Mouse (Mus musculus): ENCODE results near the gene Catsper3. TPM values are rescaled to one million over a fixed set of nuclear protein-coding genes. Genes with fewer than 3 reads are reported as not detected.

Gene Catsper3
- not detected for polyA plus RNA-seq (2017; shearing (Covaris generic))

DNA sequence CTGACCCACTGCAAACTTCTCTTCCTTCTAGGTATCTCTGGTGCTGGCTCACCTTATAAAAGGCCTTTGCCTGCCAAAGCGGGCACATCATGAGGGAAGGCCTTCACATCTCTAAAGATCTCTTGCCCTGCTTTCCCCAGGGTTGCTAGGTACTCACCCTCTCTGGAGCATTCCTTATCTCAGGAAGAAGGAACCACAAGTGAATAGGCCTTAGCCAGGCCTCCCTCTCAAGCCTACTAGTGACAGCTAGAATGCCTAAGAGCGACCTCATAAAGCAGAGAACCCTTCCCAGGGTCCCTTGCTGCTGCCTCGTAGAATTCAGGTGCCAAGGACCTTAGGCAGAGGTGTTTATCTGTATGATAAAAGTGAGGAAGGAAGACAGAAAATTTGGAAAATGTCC lies at the start of gene Catsper3:
Gene Catsper3, plus strand, starts transcription at position 301 of the 400 bp plus-strand sequence.

DNA sequence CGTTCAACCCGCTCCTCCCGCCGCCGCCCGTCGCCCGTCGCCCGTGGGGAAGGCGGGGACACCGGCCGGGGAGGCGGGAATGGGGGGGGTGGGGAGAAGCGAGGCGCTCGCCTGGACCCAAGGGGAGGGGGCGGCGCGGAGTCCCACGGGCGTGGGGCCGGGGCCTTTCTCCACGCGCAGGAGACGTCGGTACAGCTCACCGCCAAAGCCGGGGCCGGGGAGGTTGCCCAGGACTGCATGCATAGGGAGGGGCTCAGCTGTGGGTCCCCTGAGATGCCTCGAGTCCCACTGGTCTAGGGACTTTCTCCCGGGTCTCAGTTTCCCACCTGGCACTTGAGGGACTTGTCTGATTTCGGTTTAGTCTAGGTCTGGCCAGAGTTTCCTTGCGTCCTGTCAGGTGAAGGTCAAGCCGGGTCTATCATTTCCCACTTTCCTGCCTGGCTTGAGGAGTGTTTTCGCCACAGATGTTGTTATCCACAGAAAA lies 51.8 kb downstream of the Catsper3 start, which contains the start of gene Pitx1:
Gene Pitx1, minus strand, starts transcription at position 51 of the 484 bp plus-strand sequence.

Other genes starting within 250 kb of the Catsper3 start
- gene Ddx41, start 247.9 kb upstream of the Catsper3 start, polyA plus RNA-seq (2017; shearing (Covaris generic)), result 101 TPM
- gene Fam193b, start 213.4 kb upstream of the Catsper3 start, polyA plus RNA-seq (2017; shearing (Covaris generic)), result 30.0 TPM
- 296 TPM for gene Tmed9, start 210.8 kb upstream of the Catsper3 start, polyA plus RNA-seq (2017; shearing (Covaris generic))
- 49.6 TPM for gene B4galt7, start 184.7 kb upstream of the Catsper3 start, polyA plus RNA-seq (2017; shearing (Covaris generic))
- 36.6 TPM for gene Caml, start 161.6 kb upstream of the Catsper3 start, polyA plus RNA-seq (2017; shearing (Covaris generic))
- 68.9 TPM for gene Ddx46, start 149.5 kb upstream of the Catsper3 start, polyA plus RNA-seq (2017; shearing (Covaris generic))
- gene B230219D22Rik, start 91.4 kb upstream of the Catsper3 start, polyA plus RNA-seq (2017; shearing (Covaris generic)), result 11.4 TPM
- 68.3 TPM for gene Txndc15, start 69.9 kb upstream of the Catsper3 start, polyA plus RNA-seq (2017; shearing (Covaris generic))
- gene Pcbd2, start 57.2 kb upstream of the Catsper3 start, polyA plus RNA-seq (2017; shearing (Covaris generic)), result 16.4 TPM
- gene Pitx1, start 51.6 kb downstream of the Catsper3 start, polyA plus RNA-seq (2017; shearing (Covaris generic)), result not detected